Mouse (Mus musculus): Measurements from ENCODE around the gene Mc3r.

DNA sequence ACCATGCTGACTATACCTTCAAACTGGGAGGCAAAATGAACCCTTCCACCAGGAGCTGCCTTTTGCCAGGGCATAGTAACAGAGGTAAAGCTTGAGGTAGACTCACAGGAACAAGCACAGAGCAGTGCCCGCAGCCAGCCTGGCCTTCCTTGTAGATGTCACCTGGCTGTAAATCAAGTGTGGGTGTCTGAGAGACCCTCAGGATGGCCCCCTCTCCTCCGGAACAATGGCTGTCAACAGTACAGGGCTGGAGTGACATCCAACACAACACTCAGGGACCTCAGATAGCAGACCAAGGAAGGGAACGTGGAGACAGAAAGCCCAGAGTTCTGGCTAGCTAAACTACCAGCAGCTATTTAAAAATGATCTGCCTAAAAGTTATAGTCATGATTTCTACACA is 19.1 kb upstream of the Mc3r start:
- TF ChIP-seq FLI1 (IDR thresholded peaks at IDR 0.05; ENCODE audit: low read length) (no peak), GATA1 (IDR thresholded peaks at IDR 0.05; ENCODE audit: borderline replicate concordance, low read length) (no peak)
